In genomic region chr6:48467490-48467889, GRCm38 (mm10) we compare ENCODE assay signal across 29 mouse cellular contexts. TPM values are rescaled to one million over a fixed set of nuclear protein-coding genes. Genes with fewer than 3 reads are reported as not detected.
A peak's percentile ranks its signal among the peaks of the same experiment; 100 is the strongest.
DNase-seq lines count a peak whose midpoint lies in the region; ATAC-seq lines count a peak whose summit lies in the region.
"Had no signal": no experiment of that assay in that cellular context is flagged by ENCODE, and none has a peak within 500 bp of the region (broad histone marks: within the 10 kb centered on the region; RNA-seq: fewer than 3 reads in every experiment).

No protein-coding gene starts in this region.

- H3K9me3 ChIP-seq in midbrain, embryonic 10.5 days (replicated peaks) = no peaks in the 10 kb centered on the region
- no peaks in the 10 kb centered on the region for H3K9me3 ChIP-seq in midbrain, embryonic 11.5 days (ENCODE audit: control insufficient read depth, low read length)
- no peaks in the 10 kb centered on the region for H3K9me3 ChIP-seq in forebrain, embryonic 12.5 days
- H3K9me3 ChIP-seq: embryonic facial prominence, embryonic 13.5 days; forebrain, embryonic 10.5 days; hindbrain, embryonic 12.5 days; liver, embryonic 12.5 days had no signal

- peaks cover 20% of the 10 kb centered on the region for H3K4me1 ChIP-seq in midbrain, embryonic 10.5 days
- peaks cover 3% of the 10 kb centered on the region; the same call in 1 of the 2 replicates for H3K4me1 ChIP-seq in midbrain, embryonic 11.5 days (ENCODE audit: control insufficient read depth, insufficient read depth, low read length)
- 0 out of 2 replicates have a peak, but pooled peaks cover 6% of the 10 kb centered on the region for H3K4me1 ChIP-seq in forebrain, embryonic 12.5 days
- H3K4me1 ChIP-seq: hindbrain, embryonic 12.5 days; liver, embryonic 12.5 days had no signal

- 89% methylated on average over 7 of the region's 7 CpGs for WGBS in midbrain, embryonic 10.5 days
- 87% methylated on average over 7 of the region's 7 CpGs for WGBS in midbrain, embryonic 11.5 days
- WGBS in large intestine, adult 2 months = 42% methylated on average over 7 of the region's 7 CpGs
- WGBS in forebrain, embryonic 12.5 days = 86% methylated on average over 7 of the region's 7 CpGs

- 0 out of 2 replicates have a peak, but pooled peaks cover 4% of the 10 kb centered on the region for H3K27me3 ChIP-seq in midbrain, embryonic 10.5 days (ENCODE audit: low read depth, poor library complexity, severe bottlenecking)
- no peaks in the 10 kb centered on the region for H3K27me3 ChIP-seq in midbrain, embryonic 11.5 days (ENCODE audit: control insufficient read depth, insufficient read depth, low read length)
- no peaks in the 10 kb centered on the region for H3K27me3 ChIP-seq in forebrain, embryonic 12.5 days
- H3K27me3 ChIP-seq: embryonic facial prominence, embryonic 13.5 days; hindbrain, embryonic 12.5 days; liver, embryonic 12.5 days had no signal

- DNase-seq in cerebellum, adult 18-20 months = peak; percentile 24 to 44
- DNase-seq in cerebellum, postnatal 4 days (ENCODE audit: low spot score in 2 of 2) = no peak
- no peak for DNase-seq in midbrain, embryonic 10.5 days (ENCODE audit: low spot score)
- no peak for DNase-seq in midbrain, embryonic 11.5 days (ENCODE audit: low spot score, missing footprints)
- DNase-seq in large intestine, adult 2 months (ENCODE audit: low read depth, low spot score) = peak; percentile 74
- no peak for DNase-seq in embryo, embryonic 10 days (ENCODE audit: low spot score)
- DNase-seq: adrenal gland, postnatal 10 days; gastrocnemius, adult 2 months; gastrocnemius, postnatal 36 days; heart, adult 18-20 months; heart, postnatal 36 days; kidney, adult 11 months; kidney, postnatal 14 days; lung, postnatal 36 days; right cerebral cortex, postnatal 25 days; spleen, adult 18-20 months; thymus, postnatal 14 days had no signal

- H3K9ac ChIP-seq in midbrain, embryonic 11.5 days (ENCODE audit: low read length) = no peak overlapping the region
- H3K9ac ChIP-seq in forebrain, embryonic 12.5 days = no peak overlapping the region
- H3K9ac ChIP-seq: embryonic facial prominence, embryonic 13.5 days; liver, embryonic 12.5 days; liver, postnatal 0 days had no signal

- H3K36me3 ChIP-seq in midbrain, embryonic 10.5 days = no peaks in the 10 kb centered on the region
- H3K36me3 ChIP-seq in midbrain, embryonic 11.5 days (ENCODE audit: control insufficient read depth, insufficient read depth, low read length) = no peaks in the 10 kb centered on the region
- H3K36me3 ChIP-seq in forebrain, embryonic 12.5 days (replicated peaks) = no peaks in the 10 kb centered on the region
- H3K36me3 ChIP-seq: embryonic facial prominence, embryonic 13.5 days; forebrain, embryonic 10.5 days; hindbrain, embryonic 12.5 days; liver, embryonic 12.5 days had no signal

- no peak overlapping the region for H3K4me2 ChIP-seq in midbrain, embryonic 11.5 days
- no peak overlapping the region for H3K4me2 ChIP-seq in forebrain, embryonic 12.5 days
- H3K4me2 ChIP-seq: embryonic facial prominence, embryonic 13.5 days; heart, embryonic 11.5 days; hindbrain, embryonic 12.5 days; liver, embryonic 12.5 days had no signal

- ATAC-seq in midbrain, embryonic 11.5 days (ENCODE audit: low FRiP score) = no peak
- no peak for ATAC-seq in forebrain, embryonic 12.5 days (ENCODE audit: low FRiP score)
- ATAC-seq: forebrain, embryonic 16.5 days; hindbrain, postnatal 0 days; midbrain, embryonic 16.5 days; Patski had no signal

- no peak overlapping the region for H3K4me3 ChIP-seq in midbrain, embryonic 10.5 days
- H3K4me3 ChIP-seq in midbrain, embryonic 11.5 days (ENCODE audit: low read depth, low read length) = no peak overlapping the region
- H3K4me3 ChIP-seq in forebrain, embryonic 12.5 days (replicated peaks) = no peak overlapping the region
- H3K4me3 ChIP-seq: embryonic facial prominence, embryonic 13.5 days; forebrain, embryonic 10.5 days; gastrocnemius, adult 2 months; hindbrain, embryonic 12.5 days; layer of hippocampus, adult 2 months; liver, embryonic 12.5 days had no signal

- H3K27ac ChIP-seq in midbrain, embryonic 10.5 days (replicated peaks) = 0 out of 2 replicates have a peak overlapping the region, but pooled peaks have one; percentile 9
- no peak overlapping the region for H3K27ac ChIP-seq in midbrain, embryonic 11.5 days (ENCODE audit: low read depth, low read length)
- no peak overlapping the region for H3K27ac ChIP-seq in forebrain, embryonic 12.5 days
- H3K27ac ChIP-seq: embryonic facial prominence, embryonic 13.5 days; gastrocnemius, adult 2 months; hindbrain, embryonic 12.5 days; hindbrain, postnatal 0 days; layer of hippocampus, adult 2 months; liver, embryonic 12.5 days had no signal

RNA-seq across cellular contexts. Expression of gene Sspo, which starts 19.5 kb away (rescaled TPM):
- 0.07 and 0.21 TPM in 2 replicates for polyA plus RNA-seq in midbrain, embryonic 10.5 days (2016; fragmentation: Nextera tagmentation; extraction: Ambion mirVana)
- polyA plus RNA-seq in midbrain, embryonic 11.5 days (2014; fragmentation: Nextera tagmentation; extraction: Ambion mirVana) = 0.10 and 0.23 TPM in 2 replicates
- 1.0 and 1.1 TPM in 2 replicates for polyA plus RNA-seq in large intestine, adult 2 months (2012; rRNA removed)
- polyA plus RNA-seq in forebrain, embryonic 12.5 days (2016; fragmentation: Nextera tagmentation; extraction: Ambion mirVana) = 0.40 and 0.53 TPM in 2 replicates

RNA-seq across cellular contexts. Expression of gene Zfp467, which starts 21.9 kb away (rescaled TPM):
- 10.1 and 13.6 TPM in 2 replicates for polyA plus RNA-seq in midbrain, embryonic 10.5 days (2016; fragmentation: Nextera tagmentation; extraction: Ambion mirVana)
- polyA plus RNA-seq in midbrain, embryonic 11.5 days (2014; fragmentation: Nextera tagmentation; extraction: Ambion mirVana) = 12.7 and 14.3 TPM in 2 replicates
- polyA plus RNA-seq in large intestine, adult 2 months (2012; rRNA removed) = 13.2 and 19.4 TPM in 2 replicates
- 22.1 and 22.7 TPM in 2 replicates for polyA plus RNA-seq in forebrain, embryonic 12.5 days (2016; fragmentation: Nextera tagmentation; extraction: Ambion mirVana)

Comparison
In these comparisons a context has a peak if more than half of its experiments do, and no peak if none do; other contexts are left out.
1. DNase-seq: peak in cerebellum, adult 18-20 months (2 of 2) and large intestine, adult 2 months (single experiment); none in cerebellum, postnatal 4 days (0 of 2), midbrain, embryonic 10.5 days (single experiment), midbrain, embryonic 11.5 days (single experiment) and embryo, embryonic 10 days (single experiment).